Mouse (Mus musculus) CH12.LX (cell line): ENCODE data around the gene Pip4k2c. TPM values are rescaled to one million over a fixed set of nuclear protein-coding genes. Genes with fewer than 3 reads are reported as not detected.

Experiments
- DNase-seq: peaks from one replicate; pipeline ENCODE4 v3.0.0-alpha.2; 2013; ENCODE audit errors: extremely low read depth
- H3K27ac ChIP-seq: 2 replicates; pipeline ENCODE4 v1.5.1; 2012; ENCODE audit warnings: low read depth, mild to moderate bottlenecking, control low read depth, moderate library complexity; ENCODE audit not compliant: insufficient read depth
- H3K27me3 ChIP-seq: replicated peaks from 2 replicates; pipeline ENCODE3; 2012; ENCODE audit warnings: inconsistent platforms
- H3K36me3 ChIP-seq, 2 experiments: replicated peaks in 1 of 2; 2 replicates each; pipeline versions ENCODE3 to v1.6.1; 2012; ENCODE audit warnings: inconsistent platforms in 1 of 2, low read length in 1 of 2, mild to moderate bottlenecking in 1 of 2, mixed read lengths in 1 of 2, moderate library complexity in 1 of 2; ENCODE audit not compliant: control insufficient read depth in 1 of 2, insufficient read depth in 1 of 2
- H3K4me1 ChIP-seq, 2 experiments: 2 replicates each; pipeline ENCODE4 v1.6.1; 2012; ENCODE audit warnings: inconsistent platforms in 1 of 2, moderate library complexity in 1 of 2; ENCODE audit not compliant: insufficient read depth in 2 of 2, control insufficient read depth in 1 of 2
- H3K4me2 ChIP-seq: 2 replicates; pipeline ENCODE4 v1.6.1; 2012; ENCODE audit warnings: low read depth, mild to moderate bottlenecking, control low read depth; ENCODE audit not compliant: poor library complexity, insufficient read depth, severe bottlenecking
- H3K4me3 ChIP-seq, 3 experiments: fragments of 150-350 bp in 1 of 3; sonication (generic) in 1 of 3; replicated peaks in 1 of 3; 2 replicates each; pipeline versions ENCODE3 to v1.5.1; 2011 to 2012; ENCODE audit warnings: low read depth in 2 of 3, low read length in 2 of 3, mild to moderate bottlenecking in 2 of 3, moderate library complexity in 2 of 3, control low read depth in 1 of 3, improper control_type of control experiment in 1 of 3, inconsistent platforms in 1 of 3, mixed read lengths in 1 of 3; ENCODE audit not compliant: poor library complexity in 1 of 3
- H3K79me2 ChIP-seq: replicated peaks from 2 replicates; pipeline ENCODE4 v1.6.1; 2012; ENCODE audit warnings: mild to moderate bottlenecking, moderate library complexity; ENCODE audit not compliant: control insufficient read depth, poor library complexity, insufficient read depth, severe bottlenecking; ENCODE audit errors: extremely low read depth
- H3K9ac ChIP-seq: 2 replicates; pipeline ENCODE4 v1.6.1; 2012; ENCODE audit warnings: low read depth, mild to moderate bottlenecking, control low read depth, moderate library complexity; ENCODE audit not compliant: insufficient read depth
- H3K9me3 ChIP-seq: replicated peaks from 2 replicates; pipeline ENCODE3; 2012; ENCODE audit warnings: low read length, inconsistent platforms, mixed read lengths
- ELF1 ChIP-seq: IDR thresholded peaks from 2 replicates; pipeline ENCODE4 v1.6.1; 2014; ENCODE audit warnings: low read depth, mild to moderate bottlenecking, inconsistent platforms, low read length, improper control_type of control experiment
- EP300 ChIP-seq: IDR thresholded peaks from 2 replicates; pipeline ENCODE4 v1.6.1; 2011; ENCODE audit warnings: low read length, improper control_type of control experiment
- GABPA ChIP-seq: IDR thresholded peaks from 2 replicates; pipeline ENCODE4 v1.6.1; 2012; ENCODE audit warnings: low read depth, low read length, improper control_type of control experiment, inconsistent platforms; ENCODE audit not compliant: insufficient replicate concordance
- KAT2A ChIP-seq: IDR thresholded peaks from 2 replicates; pipeline ENCODE4 v1.6.1; 2012; ENCODE audit warnings: low read length, improper control_type of control experiment, inconsistent platforms; ENCODE audit not compliant: insufficient replicate concordance
- MXI1 ChIP-seq: IDR thresholded peaks from 2 replicates; pipeline ENCODE4 v1.6.1; 2011; ENCODE audit warnings: mild to moderate bottlenecking, low read depth, low read length, improper control_type of control experiment
- MYC ChIP-seq: IDR thresholded peaks from 2 replicates; pipeline ENCODE4 v1.6.1; 2011; ENCODE audit warnings: low read depth, mild to moderate bottlenecking, improper control_type of control experiment, low read length
- NRF1 ChIP-seq: IDR thresholded peaks from 2 replicates; pipeline ENCODE4 v1.6.1; 2014; ENCODE audit warnings: low read depth, mild to moderate bottlenecking, inconsistent platforms, low read length, improper control_type of control experiment, moderate library complexity
- POLR2A ChIP-seq: IDR thresholded peaks from 2 replicates; pipeline ENCODE4 v1.6.1; 2011; ENCODE audit warnings: low read depth, mild to moderate bottlenecking, improper control_type of control experiment, low read length
- TCF12 ChIP-seq: IDR thresholded peaks from 2 replicates; pipeline ENCODE4 v1.6.1; 2014; ENCODE audit warnings: low read depth, mild to moderate bottlenecking, inconsistent platforms, low read length, improper control_type of control experiment
- ZC3H11A ChIP-seq: IDR thresholded peaks from 2 replicates; pipeline ENCODE4 v1.6.1; 2012; ENCODE audit warnings: low read depth, mild to moderate bottlenecking, inconsistent platforms, low read length, improper control_type of control experiment
- ZMIZ1 ChIP-seq: IDR thresholded peaks from 2 replicates; pipeline ENCODE4 v1.6.1; 2012; ENCODE audit warnings: low read depth, mild to moderate bottlenecking, inconsistent platforms, low read length, improper control_type of control experiment
- dilution Hi-C: fragments of 300-500 bp; cut with MboI; formaldehyde crosslinking; loops from 2 replicates; pipeline ENCODE4 v1.14.3; 2020; ENCODE audit warnings: low sequenced_read_pairs; ENCODE audit not compliant: extremely low pct_unique_long_range_greater_than_20kb, extremely low pct_ligation_motif_present
- in situ Hi-C: fragments of 300-500 bp; cut with MboI; formaldehyde crosslinking; loops from 3 replicates; pipeline ENCODE4 v1.14.3; 2019; ENCODE audit warnings: low sequenced_read_pairs, low pct_ligation_motif_present, low pct_unique_long_range_greater_than_20kb, mixed read lengths
- polyA plus RNA-seq: library from polyadenylated mRNA; unstranded; fragments of >175 nt; gene quantifications from 2 replicates; pipeline ENCODE4 v1.2.1, GENCODE M21; 2012; ENCODE audit warnings: low read depth; ENCODE audit not compliant: insufficient read length
- total RNA-seq, 2 experiments: library from RNA; depleted of rRNA; stranded (reverse); fragments of 300-350 nt in 1 of 2; fragments of >200 nt in 1 of 2; gene quantifications; 2 replicates each; pipeline ENCODE4 v1.2.3; 2012 to 2014

The Pip4k2c gene
- total and polyA plus RNA-seq, 3 experiments = 13.3 to 24.7 (median 22.7) TPM

GRCm38 (mm10) chr10:127165654-127166403 is 45.6 kb downstream of the Pip4k2c start:
- dilution Hi-C loops (no loop called here), in situ Hi-C loops (loop anchor here (5.0 kb wide), 1 partner anchor 39 kb away; no protein-coding TSS in a partner anchor)
- H3K9ac ChIP-seq = peak overlapping the region; percentile 69
- peaks cover 23% of the 10 kb centered on the region for H3K9me3 ChIP-seq
- H3K36me3 ChIP-seq = peaks cover 0 to 3% of the 10 kb centered on the region in 2 experiments
- no peak for DNase-seq
- peak overlapping the region; percentile 41 for H3K4me2 ChIP-seq
- H3K27ac ChIP-seq = peak overlapping the region; percentile 27
- H3K27me3 ChIP-seq = peaks cover 3% of the 10 kb centered on the region
- no peaks in the 10 kb centered on the region; the same call in 1 of the 2 replicates for H3K79me2 ChIP-seq
- peak overlapping the region; percentile 33 to 77 (median 51) for H3K4me3 ChIP-seq
- H3K4me1 ChIP-seq = peaks cover 12 to 20% of the 10 kb centered on the region in 2 experiments
- TF ChIP-seq MXI1 (peak; percentile 34; the same call in 1 of the 2 replicates), NRF1 (peak; percentile 24), MYC (no peak), ELF1 (peak; percentile 74), ZC3H11A (no peak), EP300 (no peak), KAT2A (no peak), TCF12 (0 out of 2 replicates have a peak, but pooled peaks have one; percentile 20)

- Histone ChIP-seq H3K4me2 (peak overlapping the region; percentile 41; the same call in 1 of the 2 replicates), H3K4me1 (peaks cover 10 to 17% of the 10 kb centered on the region in 2 experiments), H3K36me3 (peaks cover 0 to 3% of the 10 kb centered on the region in 2 experiments), H3K9ac (peak overlapping the region; percentile 69), H3K9me3 (peaks cover 23% of the 10 kb centered on the region), H3K4me3 (peak overlapping the region; percentile 33 to 77 (median 51)), H3K27me3 (peaks cover 3% of the 10 kb centered on the region), H3K79me2 (no peaks in the 10 kb centered on the region; the same call in 1 of the 2 replicates)
- no peak for DNase-seq
- dilution Hi-C loops (no loop called here), in situ Hi-C loops (loop anchor here (5.0 kb wide), 1 partner anchor 38 kb away; no protein-coding TSS in a partner anchor)
- no peak for TF ChIP-seq POLR2A
- TF ChIP-seq ZMIZ1 = 0 out of 2 replicates have a peak, but pooled peaks have one; percentile 7
- TF ChIP-seq GABPA = no peak
- TF ChIP-seq, all 38 proteins: peak for 1
- peak overlapping the region; percentile 27 for H3K27ac ChIP-seq
These were observed 46.1 kb downstream of the Pip4k2c start for GRCm38 (mm10) chr10:127165354-127165653.
